8 mouse cellular contexts compared by ENCODE assay signal in the genomic region with DNA sequence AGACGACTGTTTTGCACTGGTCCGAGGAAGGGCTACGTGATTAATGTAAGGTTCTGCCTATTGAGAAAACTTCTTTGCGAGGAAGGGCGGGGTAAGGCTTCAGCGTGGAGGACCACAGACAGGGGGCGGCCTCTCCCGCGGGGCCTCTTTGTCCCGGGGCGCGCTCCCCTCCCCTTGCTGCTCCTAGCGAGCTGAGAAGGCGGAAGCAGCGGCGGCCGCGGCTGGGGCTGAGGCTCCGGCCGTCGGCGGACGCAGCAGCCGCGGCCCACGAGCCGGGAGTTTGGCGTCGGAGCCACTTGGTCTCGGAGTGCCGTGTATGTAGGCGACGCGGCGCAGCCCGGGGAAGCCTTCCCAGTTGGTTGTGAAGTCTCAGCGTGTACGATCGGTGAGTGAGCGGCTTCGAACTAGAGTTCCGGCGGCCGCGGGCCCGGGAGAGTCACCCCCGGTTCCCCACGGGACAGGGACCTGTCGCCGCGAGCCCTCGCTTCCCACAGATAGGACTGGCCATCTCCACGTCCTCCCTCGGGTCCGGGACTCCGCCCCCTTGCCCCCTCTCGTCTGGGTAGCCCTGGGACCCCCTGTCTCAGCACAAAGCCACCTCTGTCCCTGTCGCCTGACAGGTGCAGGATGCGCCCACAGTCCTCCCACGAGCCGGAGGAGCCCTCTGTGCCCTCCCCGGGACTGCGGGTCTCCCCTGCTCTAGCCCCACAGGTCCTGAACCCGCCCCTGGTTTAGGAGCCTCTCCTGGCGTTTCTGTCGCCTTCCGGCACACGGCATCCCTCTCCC. TPM values are rescaled to one million over a fixed set of nuclear protein-coding genes. Genes with fewer than 3 reads are reported as not detected.
DNase-seq lines count a peak whose midpoint lies in the region; ATAC-seq and TF ChIP-seq lines count a peak whose summit lies in the region.

A gene (plus strand): TSS at position 194 of the 786 bp plus-strand sequence.

- intact Hi-C loops in heart, postnatal 10 days (cut with DNase I): no loop called here

- H3K9me3 ChIP-seq in ES-E14 (ENCODE audit: control insufficient read depth, insufficient read depth, low read depth, low read length): no peaks in the 10 kb centered on the region
- no peaks in the 10 kb centered on the region for H3K9me3 ChIP-seq in forebrain, embryonic 14.5 days (replicated peaks; ENCODE audit: control insufficient read depth, low read length)
- no peaks in the 10 kb centered on the region for H3K9me3 ChIP-seq in liver, postnatal 0 days (ENCODE audit: low read length)
- H3K9me3 ChIP-seq in neural tube, embryonic 13.5 days: no peaks in the 10 kb centered on the region

- peak; percentile 89 for TF ChIP-seq CTCF in liver, postnatal 0 days (IDR thresholded peaks at IDR 0.05; ENCODE audit: low read depth)

- in situ Hi-C loops in ES-E14 (cut with MboI; ENCODE audit: low sequenced_read_pairs in 2 of 2, unreplicated experiment in 2 of 2): no loop called here

- TF ChIP-seq EP300 in liver, postnatal 0 days (IDR thresholded peaks at IDR 0.05; ENCODE audit: low read depth): no peak

- no peak within 1 kb of the TSS for H3K27ac ChIP-seq in ES-E14 (ENCODE audit: insufficient read depth, low read depth, low read length, poor library complexity, severe bottlenecking)
- peak within 1 kb of the TSS; percentile 53 for H3K27ac ChIP-seq in forebrain, embryonic 14.5 days (ENCODE audit: low read depth, low read length)
- H3K27ac ChIP-seq in liver, postnatal 0 days (ENCODE audit: low read depth): peak within 1 kb of the TSS; percentile 68
- H3K27ac ChIP-seq in neural tube, embryonic 13.5 days (replicated peaks): peak within 1 kb of the TSS; percentile 59; the same call in 1 of the 2 replicates

- H3K4me2 ChIP-seq in forebrain, embryonic 14.5 days (ENCODE audit: low read length): peak within 1 kb of the TSS; percentile 74
- peak within 1 kb of the TSS; percentile 89 for H3K4me2 ChIP-seq in liver, postnatal 0 days (ENCODE audit: low read depth, low read length)
- peak within 1 kb of the TSS; percentile 64 for H3K4me2 ChIP-seq in neural tube, embryonic 13.5 days

- WGBS in forebrain, embryonic 14.5 days: under 1% methylated on average over 62 of the region's 68 CpGs
- WGBS in large intestine, adult 2 months: under 1% methylated on average over 67 of the region's 68 CpGs
- under 1% methylated on average over 67 of the region's 68 CpGs for WGBS in liver, postnatal 0 days (ENCODE audit: insufficient replicate concordance)
- under 1% methylated on average over 68 of the region's 68 CpGs for WGBS in neural tube, embryonic 13.5 days

- H3K4me1 ChIP-seq in ES-E14 (ENCODE audit: control insufficient read depth in 2 of 2, insufficient read depth in 2 of 2, low read length in 2 of 2, poor library complexity in 1 of 2): no peaks in the 10 kb centered on the region
- H3K4me1 ChIP-seq in forebrain, embryonic 14.5 days (ENCODE audit: control insufficient read depth, insufficient read depth, low read length): peaks cover 7% of the 10 kb centered on the region; the same call in 1 of the 2 replicates
- peaks cover 6% of the 10 kb centered on the region; the same call in 1 of the 2 replicates for H3K4me1 ChIP-seq in liver, postnatal 0 days (ENCODE audit: insufficient read depth)
- H3K4me1 ChIP-seq in neural tube, embryonic 13.5 days (replicated peaks): peaks cover 21% of the 10 kb centered on the region

- peak within 1 kb of the TSS; percentile 94 for H3K9ac ChIP-seq in ES-E14 (ENCODE audit: insufficient read depth, low read depth, low read length, poor library complexity, severe bottlenecking)
- H3K9ac ChIP-seq in forebrain, embryonic 14.5 days (ENCODE audit: low read length): peak within 1 kb of the TSS; percentile 94
- H3K9ac ChIP-seq in liver, postnatal 0 days (replicated peaks): peak within 1 kb of the TSS; percentile 97
- H3K9ac ChIP-seq in neural tube, embryonic 13.5 days: peak within 1 kb of the TSS; percentile 87

- peak; percentile 60 for DNase-seq in ES-E14 (ENCODE audit: low read depth, low spot score)
- peak; percentile 68 for DNase-seq in cerebellum, adult 11 months
- DNase-seq in forebrain, embryonic 14.5 days (ENCODE audit: low spot score): peak; percentile 87
- DNase-seq in heart, postnatal 10 days: peak; percentile 90 to 92
- peak; percentile 27 for DNase-seq in large intestine, adult 2 months (ENCODE audit: low read depth, low spot score)
- peak; percentile 90 for DNase-seq in liver, postnatal 0 days
- DNase-seq in telencephalon, adult 2 months (ENCODE audit: low read depth, low spot score): peak; percentile 65

- H3K27me3 ChIP-seq in forebrain, embryonic 14.5 days (replicated peaks; ENCODE audit: control insufficient read depth, insufficient read depth, low read length): no peaks in the 10 kb centered on the region
- H3K27me3 ChIP-seq in liver, postnatal 0 days (ENCODE audit: insufficient read depth, low read length): no peaks in the 10 kb centered on the region
- H3K27me3 ChIP-seq in neural tube, embryonic 13.5 days: no peaks in the 10 kb centered on the region

- ATAC-seq in forebrain, embryonic 14.5 days: peak; percentile 96
- ATAC-seq in liver, postnatal 0 days: peak; percentile 96
- peak; percentile 89 for ATAC-seq in neural tube, embryonic 13.5 days (ENCODE audit: low read depth)

- no peaks in the 10 kb centered on the region for H3K36me3 ChIP-seq in ES-E14 (ENCODE audit: control insufficient read depth, insufficient read depth, low read length, poor library complexity, severe bottlenecking)
- H3K36me3 ChIP-seq in forebrain, embryonic 14.5 days (ENCODE audit: control insufficient read depth, insufficient read depth, low read length): peaks cover 6% of the 10 kb centered on the region; the same call in 1 of the 2 replicates
- no peaks in the 10 kb centered on the region for H3K36me3 ChIP-seq in liver, postnatal 0 days (replicated peaks; ENCODE audit: insufficient read depth, low read length)
- no peaks in the 10 kb centered on the region for H3K36me3 ChIP-seq in neural tube, embryonic 13.5 days

- H3K4me3 ChIP-seq in ES-E14 (ENCODE audit: insufficient read depth in 1 of 2, low read depth in 1 of 2, low read length in 2 of 2, poor library complexity in 1 of 2, severe bottlenecking in 1 of 2): peak within 1 kb of the TSS; percentile 93 to 95
- peak within 1 kb of the TSS; percentile 92 for H3K4me3 ChIP-seq in forebrain, embryonic 14.5 days (ENCODE audit: low read depth, low read length)
- H3K4me3 ChIP-seq in liver, postnatal 0 days (ENCODE audit: low read depth, low read length): peak within 1 kb of the TSS; percentile 93
- peak within 1 kb of the TSS; percentile 81 for H3K4me3 ChIP-seq in neural tube, embryonic 13.5 days

TF ChIP-seq in ES-E14, 5 proteins besides CTCF, POLR2A, EP300 and RAD21:
- TF ChIP-seq ZC3H11A (IDR thresholded peaks at IDR 0.05; ENCODE audit: borderline replicate concordance, low read depth, low read length): no peak
- peak; percentile 56; the same call in 1 of the 2 replicates for TF ChIP-seq HCFC1 (IDR thresholded peaks at IDR 0.05; ENCODE audit: borderline replicate concordance, insufficient read depth, low read length)

RNA-seq across cellular contexts. Expression of the gene that starts here (rescaled TPM):
- total RNA-seq in ES-E14 (2012; rRNA removed): 9.5 and 10.5 TPM in 2 replicates
- polyA plus RNA-seq in forebrain, embryonic 14.5 days (2014; fragmentation: Nextera tagmentation; extraction: Ambion mirVana): 12.8 and 13.1 TPM in 2 replicates
- total RNA-seq in heart, postnatal 10 days (2021): 10 to 100 TPM; 13.5 to 14.5 TPM
- polyA plus RNA-seq in large intestine, adult 2 months (2012; rRNA removed): 6.0 and 9.2 TPM in 2 replicates
- 2.7 and 2.8 TPM in 2 replicates for polyA plus RNA-seq in liver, postnatal 0 days (2015; fragmentation: Nextera tagmentation; extraction: Ambion mirVana)
- polyA plus RNA-seq in neural tube, embryonic 13.5 days (2015; fragmentation: Nextera tagmentation; extraction: Ambion mirVana): 6.6 and 7.3 TPM in 2 replicates

Comparison
In these comparisons a context has a peak if more than half of its experiments do, and no peak if none do; other contexts are left out.
1. DNase-seq: peak in every context shown above with its lines; median percentile 91 in heart, postnatal 10 days; 90 in liver, postnatal 0 days; 87 in forebrain, embryonic 14.5 days; 68 in cerebellum, adult 11 months; 65 in telencephalon, adult 2 months; 60 in ES-E14; 27 in large intestine, adult 2 months.